Mouse (Mus musculus) lung, embryonic 15.5 days (tissue): ENCODE results near the gene Fitm1. TPM values are rescaled to one million over a fixed set of nuclear protein-coding genes. Genes with fewer than 3 reads are reported as not detected.
A peak's percentile ranks its signal among the peaks of the same experiment; 100 is the strongest.

Experiments
- ATAC-seq: fragments of 200-750 bp; cut with Nextera tagmentation; 2 replicates; pipeline ENCODE4 v1.8.0; 2017; ENCODE audit warnings: moderate number of reproducible peaks, borderline replicate concordance; ENCODE audit not compliant: low FRiP score, low TSS enrichment; ENCODE audit errors: extremely low read depth
- H3K27ac ChIP-seq: fragments of 300-500 bp; sonication (generic); 2 replicates; pipeline ENCODE4 v1.5.1; 2015; ENCODE audit warnings: moderate library complexity, mild to moderate bottlenecking, inconsistent platforms
- H3K27me3 ChIP-seq: fragments of 300-500 bp; sonication (generic); 2 replicates; pipeline ENCODE4 v1.6.1; 2015; ENCODE audit warnings: inconsistent platforms
- H3K36me3 ChIP-seq: fragments of 300-500 bp; sonication (generic); 2 replicates; pipeline ENCODE4 v1.6.1; 2015; ENCODE audit warnings: inconsistent platforms
- H3K4me1 ChIP-seq: fragments of 300-500 bp; sonication (generic); 2 replicates; pipeline ENCODE4 v1.6.1; 2015; ENCODE audit warnings: inconsistent platforms
- H3K4me2 ChIP-seq: fragments of 300-500 bp; sonication (generic); 2 replicates; pipeline ENCODE4 v1.6.1; 2015; ENCODE audit warnings: inconsistent platforms, mild to moderate bottlenecking, moderate library complexity
- H3K4me3 ChIP-seq: fragments of 300-500 bp; sonication (generic); 2 replicates; pipeline ENCODE4 v1.5.1; 2015; ENCODE audit warnings: mild to moderate bottlenecking, inconsistent platforms
- H3K9ac ChIP-seq: fragments of 300-500 bp; sonication (generic); 2 replicates; pipeline ENCODE4 v1.6.1; 2015; ENCODE audit warnings: inconsistent platforms
- H3K9me3 ChIP-seq: fragments of 300-500 bp; sonication (generic); 2 replicates; pipeline ENCODE4 v1.6.1; 2016; ENCODE audit warnings: inconsistent platforms
- WGBS: fragments of 180-500 bp; shearing (Covaris S2); methylation state at CpG from one replicate; pipeline ENCODE4 v1.1.7; 2015; 5-methylcytosine and 5-hydroxymethylcytosine counted together
- polyA plus RNA-seq: library from polyadenylated mRNA; unstranded; fragments of >200 nt; fragmentation: Nextera tagmentation; extraction: Ambion mirVana; gene quantifications from 2 replicates; pipeline ENCODE4 v1.2.1, GENCODE M21; 2015

The Fitm1 gene
- polyA plus RNA-seq, 1 experiment from 2014 or later: 3.7 TPM

DNA sequence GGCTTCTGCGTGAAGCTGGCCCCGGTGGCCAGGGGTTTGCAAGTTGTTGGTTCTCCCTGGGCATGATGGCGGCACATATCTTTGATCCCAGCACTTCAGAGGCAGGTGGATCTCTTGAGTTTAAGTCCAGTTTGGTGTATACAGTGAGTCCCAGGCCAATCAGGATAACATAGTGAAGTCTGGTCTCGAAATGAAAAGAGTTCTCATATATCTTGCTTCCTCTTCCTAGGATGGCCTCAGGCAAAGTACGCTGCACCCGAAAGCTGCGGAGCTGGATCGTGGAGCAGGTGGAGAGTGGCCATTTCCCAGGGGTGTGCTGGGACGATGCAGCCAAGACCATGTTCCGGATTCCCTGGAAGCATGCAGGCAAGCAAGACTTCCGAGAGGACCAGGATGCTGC lies 29.4 kb downstream of the Fitm1 start:
- no peak for ATAC-seq
- H3K4me1 ChIP-seq: peaks cover 16% of the 10 kb centered on the region
- 0 out of 2 replicates have a peak overlapping the region, but pooled peaks have one; percentile 76 for H3K27ac ChIP-seq
- H3K9me3 ChIP-seq: no peaks in the 10 kb centered on the region
- 92% methylated on average over 11 of the region's 11 CpGs for WGBS
- no peaks in the 10 kb centered on the region for H3K27me3 ChIP-seq
- H3K9ac ChIP-seq: peak overlapping the region; percentile 33; the same call in 1 of the 2 replicates
- peak overlapping the region; percentile 61 for H3K4me2 ChIP-seq
- H3K36me3 ChIP-seq: peaks cover 63% of the 10 kb centered on the region
- peak overlapping the region; percentile 39 for H3K4me3 ChIP-seq

DNA sequence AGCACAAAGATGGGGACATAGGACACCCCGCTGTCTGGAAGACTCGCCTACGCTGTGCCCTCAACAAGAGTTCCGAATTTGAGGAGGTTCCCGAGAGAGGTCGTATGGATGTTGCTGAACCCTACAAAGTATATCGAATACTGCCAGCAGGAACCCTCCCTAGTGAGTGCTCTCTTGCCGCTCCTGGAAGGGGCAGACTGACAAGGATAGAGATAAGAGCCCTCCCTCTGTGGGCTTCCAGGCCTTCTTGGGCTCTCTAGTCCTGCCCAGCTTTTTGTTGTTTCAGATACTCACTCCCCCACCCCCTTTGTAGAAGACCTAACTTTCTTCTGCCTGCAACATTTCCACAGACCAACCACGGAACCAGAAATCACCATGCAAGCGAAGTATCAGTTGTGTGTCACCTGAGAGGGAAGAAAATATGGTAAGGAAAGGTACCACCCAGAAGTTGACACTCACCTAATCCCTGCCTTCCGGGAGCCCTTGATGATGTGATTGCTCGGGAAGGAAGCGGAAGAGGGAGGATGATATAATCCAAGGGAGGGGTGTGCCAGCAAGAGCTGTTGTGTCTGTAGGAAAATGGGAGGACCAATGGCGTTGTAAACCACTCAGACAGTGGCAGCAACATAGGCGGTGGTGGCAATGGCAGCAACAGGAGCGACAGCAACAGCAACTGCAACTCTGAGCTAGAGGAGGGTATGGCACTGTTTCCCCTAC lies 30.5 kb downstream of the Fitm1 start:
- H3K36me3 ChIP-seq: peaks cover 53% of the 10 kb centered on the region
- H3K4me1 ChIP-seq: peaks cover 16% of the 10 kb centered on the region
- 88% methylated on average over 16 of the region's 16 CpGs for whole genome bisulfite sequencing
- no peak overlapping the region for H3K9ac ChIP-seq
- ATAC-seq: no peak
- no peak overlapping the region for H3K4me3 ChIP-seq
- no peaks in the 10 kb centered on the region for H3K27me3 ChIP-seq
- H3K9me3 ChIP-seq: no peaks in the 10 kb centered on the region
- no peak overlapping the region for H3K27ac ChIP-seq
- H3K4me2 ChIP-seq: no peak overlapping the region

DNA sequence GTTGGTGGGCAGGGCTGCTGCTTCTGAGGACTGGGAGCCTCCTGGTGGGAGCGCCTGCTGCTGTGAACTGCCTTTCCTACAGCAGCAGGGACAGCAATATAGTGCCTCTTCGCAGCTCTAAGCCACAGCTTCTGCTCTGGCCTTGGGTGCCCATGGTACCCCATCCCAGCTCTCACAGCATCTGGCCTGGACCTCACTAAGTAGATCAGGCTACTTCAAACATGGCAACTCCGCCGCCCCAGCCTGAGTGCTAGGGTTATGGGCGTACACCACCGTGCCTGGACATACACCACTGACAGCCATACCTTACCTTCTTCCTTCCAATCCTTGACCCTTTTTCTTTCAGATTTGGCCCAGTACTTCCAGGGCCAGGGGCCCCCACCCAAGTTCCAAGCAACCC lies 32.9 kb downstream of the Fitm1 start:
- ATAC-seq: no peak
- peaks cover 30% of the 10 kb centered on the region for H3K36me3 ChIP-seq
- H3K27ac ChIP-seq: no peak overlapping the region
- WGBS: 85% methylated on average over 6 of the region's 6 CpGs
- no peak overlapping the region for H3K4me3 ChIP-seq
- H3K9ac ChIP-seq: no peak overlapping the region
- no peak overlapping the region for H3K4me2 ChIP-seq
- no peaks in the 10 kb centered on the region for H3K27me3 ChIP-seq
- peaks cover 15% of the 10 kb centered on the region for H3K4me1 ChIP-seq
- H3K9me3 ChIP-seq: no peaks in the 10 kb centered on the region

DNA sequence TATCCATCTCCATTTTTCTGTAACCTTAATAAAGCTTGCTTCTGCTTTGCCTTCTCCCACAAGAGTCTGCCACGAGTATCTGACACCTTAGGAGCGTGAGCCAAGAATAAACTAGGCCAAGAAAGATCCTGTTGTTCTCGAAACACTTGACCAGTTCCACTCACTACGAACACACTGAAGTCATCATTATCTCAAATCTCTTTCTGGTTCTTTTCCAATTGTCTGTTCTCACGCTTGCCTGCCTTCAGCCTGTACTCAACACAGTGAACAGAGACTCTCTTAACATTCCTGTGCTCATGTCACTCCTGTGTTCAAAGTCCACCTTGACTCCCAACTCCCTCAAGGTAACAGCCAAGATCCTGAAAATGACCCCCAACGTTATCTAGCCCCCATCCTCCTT lies 37.9 kb downstream of the Fitm1 start:
- Histone ChIP-seq H3K4me2 (no peak overlapping the region), H3K4me3 (no peak overlapping the region), H3K36me3 (peaks cover 14% of the 10 kb centered on the region), H3K27ac (no peak overlapping the region), H3K27me3 (no peaks in the 10 kb centered on the region), H3K4me1 (peaks cover 7% of the 10 kb centered on the region; the same call in 1 of the 2 replicates), H3K9ac (no peak overlapping the region), H3K9me3 (no peaks in the 10 kb centered on the region)
- no peak for ATAC-seq
- 47% methylated on average over 6 of the region's 6 CpGs for WGBS

DNA sequence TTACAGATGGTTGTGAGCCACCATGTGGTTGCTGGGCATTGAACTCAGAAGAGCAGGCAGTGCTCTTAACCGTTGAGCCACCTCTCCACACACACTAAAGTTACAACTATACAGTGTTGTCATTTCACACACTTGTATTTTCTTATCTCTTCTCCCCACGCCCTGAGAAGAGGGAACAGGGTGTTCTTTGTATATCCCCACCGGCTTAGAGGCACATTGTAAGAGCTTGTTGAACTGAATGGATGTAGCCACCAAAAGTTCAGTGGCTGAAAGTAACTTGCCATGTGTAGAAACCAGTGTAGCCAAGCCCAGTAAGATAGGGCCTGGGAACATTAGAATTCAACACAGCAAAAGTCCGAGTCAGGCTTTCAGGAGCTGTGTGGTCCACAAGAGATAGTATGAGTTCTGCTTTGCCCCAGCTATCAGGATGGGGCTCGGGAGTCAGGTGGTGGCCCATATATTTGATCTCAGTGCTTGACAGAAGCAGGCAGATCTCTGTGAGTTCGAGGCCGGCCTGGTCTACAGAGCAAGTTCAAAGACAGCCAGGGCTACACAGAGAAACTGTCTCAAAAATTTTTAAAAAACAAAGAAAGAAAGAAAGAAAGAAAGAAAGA lies 39.3 kb downstream of the Fitm1 start:
- 59% methylated on average over 7 of the region's 7 CpGs for WGBS
- no peaks in the 10 kb centered on the region for H3K9me3 ChIP-seq
- H3K4me2 ChIP-seq: no peak overlapping the region
- no peaks in the 10 kb centered on the region for H3K27me3 ChIP-seq
- ATAC-seq: no peak
- no peak overlapping the region for H3K27ac ChIP-seq
- H3K4me1 ChIP-seq: peaks cover 7% of the 10 kb centered on the region; the same call in 1 of the 2 replicates
- H3K4me3 ChIP-seq: no peak overlapping the region
- H3K36me3 ChIP-seq: peaks cover 2% of the 10 kb centered on the region
- no peak overlapping the region for H3K9ac ChIP-seq

DNA sequence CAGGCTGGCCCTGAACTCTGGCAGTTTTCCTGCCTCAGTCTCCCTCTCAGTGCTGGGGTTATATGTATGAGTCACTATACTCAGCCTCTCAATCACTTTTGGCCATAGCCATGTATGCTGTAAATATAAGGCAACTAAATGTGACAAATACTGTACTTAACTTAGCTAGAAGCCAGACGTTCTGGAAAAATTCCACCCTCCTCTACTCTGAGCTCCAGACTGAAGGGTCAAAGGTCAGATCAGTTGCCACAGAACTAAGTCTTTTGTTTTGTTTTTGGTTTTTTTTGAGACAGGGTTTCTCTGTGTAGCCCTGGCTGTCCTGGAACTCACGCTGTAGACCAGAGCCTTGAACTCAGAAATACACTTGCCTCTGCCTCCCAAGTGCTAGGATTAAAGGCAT lies 40.5 kb downstream of the Fitm1 start:
- no peak overlapping the region for H3K9ac ChIP-seq
- no peak overlapping the region for H3K4me3 ChIP-seq
- H3K4me1 ChIP-seq: peaks cover 7% of the 10 kb centered on the region; the same call in 1 of the 2 replicates
- no peaks in the 10 kb centered on the region for H3K36me3 ChIP-seq
- H3K27ac ChIP-seq: no peak overlapping the region
- H3K9me3 ChIP-seq: no peaks in the 10 kb centered on the region
- no peak for ATAC-seq
- H3K27me3 ChIP-seq: no peaks in the 10 kb centered on the region
- no peak overlapping the region for H3K4me2 ChIP-seq
- WGBS: 42% methylated on average over 2 of the region's 2 CpGs

DNA sequence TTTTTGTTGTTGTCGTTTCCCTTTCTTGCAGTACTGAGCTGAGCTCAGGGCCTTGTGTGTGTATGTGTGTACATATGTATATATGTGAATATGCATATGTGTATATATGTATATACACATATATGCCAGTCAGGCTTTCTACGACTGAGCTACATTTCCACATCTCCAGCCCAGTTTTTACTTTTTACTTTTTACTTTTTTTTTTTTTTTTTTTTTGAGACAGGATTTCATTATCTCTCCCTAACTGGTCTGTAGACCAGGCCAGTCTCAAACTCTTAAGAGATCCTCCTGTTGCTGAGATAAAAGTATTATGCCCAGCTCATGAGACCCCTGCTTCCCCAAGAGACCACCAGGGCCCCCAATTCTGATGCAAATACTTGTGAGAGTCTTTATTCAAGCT lies 41.4 kb downstream of the Fitm1 start:
- peak overlapping the region; percentile 60; the same call in 1 of the 2 replicates for H3K27ac ChIP-seq
- no peak overlapping the region for H3K4me3 ChIP-seq
- 71% methylated on average over 2 of the region's 2 CpGs for WGBS
- no peaks in the 10 kb centered on the region for H3K36me3 ChIP-seq
- no peaks in the 10 kb centered on the region for H3K27me3 ChIP-seq
- no peak for ATAC-seq
- no peaks in the 10 kb centered on the region for H3K9me3 ChIP-seq
- H3K9ac ChIP-seq: no peak overlapping the region
- no peak overlapping the region for H3K4me2 ChIP-seq
- H3K4me1 ChIP-seq: peaks cover 7% of the 10 kb centered on the region; the same call in 1 of the 2 replicates

DNA sequence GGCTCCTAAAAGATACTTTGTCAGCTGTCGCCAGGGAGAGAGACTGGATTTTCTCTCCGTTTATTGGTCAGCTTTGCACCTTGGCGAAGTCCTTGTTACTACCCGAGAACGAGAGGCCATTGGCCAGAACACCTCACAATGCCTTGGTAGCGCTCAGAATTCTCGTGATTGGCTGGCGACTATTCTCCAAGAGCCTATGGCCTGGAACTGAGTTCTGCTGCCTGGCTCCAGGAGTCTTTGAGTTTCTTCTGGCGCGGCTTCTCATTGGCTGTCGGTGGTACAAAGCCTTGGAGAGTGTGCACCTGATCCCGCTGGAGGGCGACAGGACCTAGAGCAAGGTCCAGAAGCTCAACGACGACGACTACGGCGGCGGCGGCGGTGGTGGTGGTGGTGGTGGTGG lies 42.4 kb downstream of the Fitm1 start, which contains the start of gene Rec8:
TSS of gene Rec8 (plus strand) at position 216 of the 400 bp plus-strand sequence.
- peak within 1 kb of the TSS; percentile 36 for H3K4me3 ChIP-seq
- peak within 1 kb of the TSS; percentile 21 for H3K9ac ChIP-seq
- H3K9me3 ChIP-seq: no peaks in the 10 kb centered on the region
- H3K4me1 ChIP-seq: peaks cover 7% of the 10 kb centered on the region; the same call in 1 of the 2 replicates
- 17% methylated on average over 21 of the region's 21 CpGs for WGBS
- H3K4me2 ChIP-seq: peak within 1 kb of the TSS; percentile 52
- H3K27me3 ChIP-seq: no peaks in the 10 kb centered on the region
- H3K36me3 ChIP-seq: no peaks in the 10 kb centered on the region
- ATAC-seq: peak; percentile 78
- H3K27ac ChIP-seq: peak within 1 kb of the TSS; percentile 60

DNA sequence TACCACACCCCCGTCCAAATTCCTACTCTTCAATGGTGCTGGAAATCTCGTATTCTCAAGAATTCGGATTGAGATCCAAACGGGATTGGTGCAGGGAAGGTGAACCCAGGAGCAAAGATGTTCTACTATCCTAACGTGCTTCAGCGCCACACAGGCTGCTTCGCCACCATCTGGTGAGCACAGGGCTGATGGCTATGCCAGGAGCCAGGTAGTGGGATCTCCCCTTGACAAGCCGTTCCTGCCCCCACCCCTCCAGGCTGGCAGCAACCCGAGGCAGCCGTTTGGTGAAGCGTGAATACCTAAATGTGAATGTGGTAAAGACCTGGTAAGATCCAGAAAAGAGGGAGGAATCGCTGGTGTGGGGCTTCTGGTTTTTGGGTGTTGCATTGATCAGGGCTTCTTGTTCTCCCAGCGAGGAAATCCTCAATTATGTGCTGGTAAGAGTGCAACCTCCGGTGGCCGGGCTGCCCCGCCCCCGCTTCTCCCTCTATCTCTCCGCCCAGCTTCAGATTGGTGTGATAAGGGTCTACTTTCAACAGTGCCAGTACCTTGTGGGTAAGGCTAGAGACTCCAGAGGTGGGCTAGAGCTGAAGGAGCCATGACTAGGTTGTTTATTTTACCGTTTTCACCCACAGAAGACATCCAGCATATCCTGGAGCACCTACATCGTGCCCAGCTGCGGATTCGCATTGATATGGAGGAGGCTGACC lies 43.2 kb downstream of the Fitm1 start:
- Histone ChIP-seq H3K27ac (peak overlapping the region; percentile 26; the same call in 1 of the 2 replicates), H3K27me3 (no peaks in the 10 kb centered on the region), H3K4me3 (peak overlapping the region; percentile 36), H3K9me3 (no peaks in the 10 kb centered on the region), H3K9ac (peak overlapping the region; percentile 21), H3K4me2 (peak overlapping the region; percentile 52), H3K4me1 (peaks cover 7% of the 10 kb centered on the region; the same call in 1 of the 2 replicates), H3K36me3 (no peaks in the 10 kb centered on the region)
- no peak for ATAC-seq
- WGBS: 27% methylated on average over 22 of the region's 22 CpGs
